Mouse (Mus musculus): Measurements from ENCODE around the gene Lsmem1.

Gene Lsmem1

GRCm38 (mm10) chr12:40199302-40199701, at the start of gene Lsmem1:
Lsmem1 (minus strand) TSS chr12:40199490.
- peak in 1 of 2 experiments; percentile 40 for DNase-seq (ENCODE audit: low spot score in 2 of 2)

GRCm38 (mm10) chr12:40248454-40249180, 49.3 kb upstream of the Lsmem1 start, which contains the start of gene Ifrd1:
Ifrd1 (minus strand) TSS chr12:40248504.
- no peak for DNase-seq (ENCODE audit: low spot score in 2 of 2)

GRCm38 (mm10) chr12:40247976-40248375, 48.7 kb upstream of the Lsmem1 start:
- no peak for DNase-seq (ENCODE audit: low spot score in 2 of 2)

DNA sequence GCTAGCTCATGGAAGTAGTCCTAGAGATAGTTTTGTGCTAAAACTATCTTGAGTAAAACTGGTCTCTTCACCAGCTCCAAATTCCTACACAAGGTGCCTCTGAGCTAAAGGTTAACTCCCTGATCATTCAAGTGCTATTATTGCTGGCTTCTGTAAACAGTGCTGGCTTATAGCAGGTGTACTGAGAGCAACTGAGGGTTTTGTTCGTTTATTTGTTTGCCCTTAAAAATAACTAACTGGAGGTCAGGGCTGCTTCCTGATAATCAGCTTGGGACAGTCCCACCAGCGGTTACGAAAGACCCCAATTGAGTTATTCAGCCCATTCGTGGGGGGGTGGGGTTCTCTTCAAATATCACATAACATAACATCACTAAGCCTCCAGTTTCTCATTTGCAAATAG, 48.1 kb upstream of the Lsmem1 start:
- DNase-seq (ENCODE audit: low spot score in 2 of 2): no peak

- DNase-seq (ENCODE audit: low spot score in 2 of 2): no peak
These were observed 46.2 kb upstream of the Lsmem1 start for GRCm38 (mm10) chr12:40245434-40245970.

GRCm38 (mm10) chr12:40244926-40245325, 45.6 kb upstream of the Lsmem1 start:
- no peak for DNase-seq (ENCODE audit: low spot score in 2 of 2)

GRCm38 (mm10) chr12:40243821-40244221, 44.5 kb upstream of the Lsmem1 start:
- no peak for DNase-seq (ENCODE audit: low spot score in 2 of 2)

- DNase-seq (ENCODE audit: low spot score in 2 of 2): no peak
These were observed 44.0 kb upstream of the Lsmem1 start for GRCm38 (mm10) chr12:40243241-40243640.

- DNase-seq (ENCODE audit: low spot score in 2 of 2): no peak
These were observed 39.9 kb upstream of the Lsmem1 start for GRCm38 (mm10) chr12:40239161-40239560.

DNA sequence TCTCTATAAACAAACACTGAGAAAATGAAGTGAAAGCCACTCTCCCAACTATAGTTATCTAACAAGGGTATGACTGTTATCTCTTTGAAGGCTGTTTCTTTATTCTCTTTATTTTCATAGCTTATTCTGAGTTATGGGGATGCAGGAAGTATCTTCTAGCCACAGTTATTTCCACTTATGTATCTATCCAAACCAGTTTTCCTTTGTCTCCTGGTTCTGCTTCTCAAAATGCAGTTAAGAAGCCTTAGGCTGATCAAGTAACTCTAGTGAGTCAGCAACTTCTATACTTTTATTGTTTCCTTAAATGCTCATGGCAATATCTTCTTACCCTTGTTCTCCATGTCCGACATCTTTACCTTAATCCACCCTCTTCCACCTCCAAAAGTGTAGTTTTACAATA, 32.9 kb upstream of the Lsmem1 start:
- no peak for DNase-seq (ENCODE audit: low spot score in 2 of 2)

DNA sequence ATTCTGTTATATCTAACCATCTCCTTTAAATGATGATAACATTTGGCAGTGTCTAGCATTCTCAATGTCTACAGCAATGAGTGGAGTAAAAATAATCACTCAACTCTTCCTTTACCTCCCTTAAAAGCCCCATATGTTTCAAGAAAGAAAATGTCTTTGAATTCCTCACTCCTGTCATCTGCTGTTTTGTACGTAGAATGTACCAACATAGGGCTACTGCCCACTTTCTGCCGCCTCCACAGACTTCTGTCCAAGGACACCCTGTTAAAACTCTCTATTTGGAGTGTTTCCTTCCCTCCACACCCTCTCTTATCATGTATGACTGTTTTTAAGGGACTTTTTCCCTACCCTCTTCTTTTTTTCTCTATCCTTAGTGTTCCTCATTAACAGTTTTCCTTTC, 32.3 kb upstream of the Lsmem1 start:
- DNase-seq (ENCODE audit: low spot score in 2 of 2): peak in 1 of 2 experiments; percentile 55

DNA sequence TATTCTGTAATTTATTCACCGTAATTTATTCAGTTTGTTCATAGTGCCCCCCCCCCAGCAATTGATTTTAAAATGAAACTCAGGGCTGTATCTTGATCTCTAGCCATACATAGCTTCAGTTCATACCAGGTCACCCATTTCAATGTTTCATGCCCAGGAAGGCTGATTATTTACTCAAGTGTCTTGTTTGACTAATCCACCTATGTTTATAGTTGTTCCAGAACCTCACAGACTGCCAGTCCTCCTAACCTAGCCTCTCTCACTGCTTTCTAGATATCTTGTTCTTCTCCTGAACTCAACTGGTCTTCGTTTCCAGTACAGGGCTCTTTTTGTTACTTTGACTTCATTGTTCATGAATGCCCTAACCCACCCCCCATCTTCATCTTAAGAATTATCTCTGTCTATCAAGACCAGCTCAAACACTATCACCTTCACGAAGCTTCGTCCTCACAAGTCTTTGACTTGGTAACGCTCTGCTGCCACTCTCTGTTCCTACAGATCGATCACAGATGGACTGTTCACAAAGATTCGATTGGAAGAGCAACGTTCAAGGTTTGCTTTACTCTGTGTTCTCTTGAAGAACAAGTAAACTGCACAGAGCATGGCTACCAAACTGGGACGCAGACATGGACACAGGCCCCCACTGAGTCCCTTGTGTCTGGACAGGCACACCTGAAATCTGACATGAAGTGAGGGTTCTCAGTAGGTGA, 25.0 kb upstream of the Lsmem1 start:
- no peak for DNase-seq (ENCODE audit: low spot score in 2 of 2)

DNA sequence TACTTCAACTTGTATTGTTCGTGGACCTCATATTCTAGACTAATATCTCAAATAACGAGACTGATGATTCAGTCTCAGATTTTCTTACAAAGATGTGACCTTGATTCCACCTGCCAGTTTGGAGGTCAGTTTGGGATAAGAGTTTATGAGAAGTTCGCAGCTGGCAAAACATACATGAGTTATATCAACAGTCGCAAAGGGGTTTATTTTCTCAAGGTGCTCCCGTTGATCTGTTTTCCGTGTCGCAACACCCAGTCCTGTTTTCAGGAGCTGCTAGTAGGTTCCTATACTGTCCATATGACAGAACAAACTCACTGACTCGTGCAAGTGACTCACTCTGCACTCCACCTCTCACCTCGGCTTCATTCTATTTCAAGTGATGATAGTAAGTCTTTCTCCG, 24.4 kb upstream of the Lsmem1 start:
- peak in 1 of 2 experiments; percentile 34 for DNase-seq (ENCODE audit: low spot score in 2 of 2)

- peak; percentile 99 for DNase-seq (ENCODE audit: low spot score in 2 of 2)
These were observed 23.9 kb upstream of the Lsmem1 start for GRCm38 (mm10) chr12:40223082-40223619.

DNA sequence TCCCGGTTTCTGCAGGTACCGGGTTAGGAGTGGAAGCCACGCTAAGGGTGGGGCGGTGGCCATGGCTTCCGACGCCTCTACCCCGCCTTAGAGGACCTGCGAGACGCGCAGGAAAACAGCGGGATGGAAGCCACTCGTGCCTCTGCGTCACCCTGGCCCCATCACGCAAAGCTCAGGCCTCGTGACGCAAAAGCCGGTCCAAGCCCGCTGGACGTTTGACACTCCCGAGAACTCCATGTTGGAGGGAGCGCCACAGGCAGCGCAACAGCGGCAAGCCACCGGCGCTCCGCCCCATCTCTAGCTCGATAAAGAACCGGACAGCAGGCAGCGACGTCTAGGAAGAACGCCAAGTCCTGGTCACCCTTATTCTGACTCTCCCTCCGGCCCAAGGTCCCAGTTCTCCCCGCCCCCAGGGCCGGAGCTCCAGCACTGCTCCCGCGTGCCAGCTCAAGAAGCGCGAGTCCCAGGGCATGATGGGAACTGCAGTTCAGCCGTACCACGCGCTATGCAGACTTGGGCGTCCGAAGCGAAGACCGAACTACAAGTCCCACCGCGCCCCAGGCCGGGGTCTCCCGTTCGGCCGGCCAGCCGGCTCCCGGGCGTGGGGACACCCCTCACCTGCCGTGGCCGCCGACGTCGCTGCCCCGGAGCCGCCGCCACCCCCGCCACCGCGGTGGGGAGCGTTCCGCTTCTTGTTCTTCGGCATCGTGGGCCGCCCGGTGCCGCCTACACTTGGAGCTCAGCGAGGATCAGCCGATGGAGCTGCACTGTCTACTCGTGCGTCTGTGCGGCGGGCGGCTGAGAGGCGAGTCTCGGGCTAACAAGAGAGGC, 23.2 kb upstream of the Lsmem1 start:
- DNase-seq (ENCODE audit: low spot score in 2 of 2): peak; percentile 92 to 97

- DNase-seq (ENCODE audit: low spot score in 2 of 2): no peak
These were observed 22.3 kb upstream of the Lsmem1 start for GRCm38 (mm10) chr12:40221611-40222010.

- no peak for DNase-seq (ENCODE audit: low spot score in 2 of 2)
These were observed 21.6 kb upstream of the Lsmem1 start for GRCm38 (mm10) chr12:40220896-40221295.

- DNase-seq (ENCODE audit: low spot score in 2 of 2): no peak
These were observed 20.8 kb upstream of the Lsmem1 start for GRCm38 (mm10) chr12:40220001-40220570.

DNA sequence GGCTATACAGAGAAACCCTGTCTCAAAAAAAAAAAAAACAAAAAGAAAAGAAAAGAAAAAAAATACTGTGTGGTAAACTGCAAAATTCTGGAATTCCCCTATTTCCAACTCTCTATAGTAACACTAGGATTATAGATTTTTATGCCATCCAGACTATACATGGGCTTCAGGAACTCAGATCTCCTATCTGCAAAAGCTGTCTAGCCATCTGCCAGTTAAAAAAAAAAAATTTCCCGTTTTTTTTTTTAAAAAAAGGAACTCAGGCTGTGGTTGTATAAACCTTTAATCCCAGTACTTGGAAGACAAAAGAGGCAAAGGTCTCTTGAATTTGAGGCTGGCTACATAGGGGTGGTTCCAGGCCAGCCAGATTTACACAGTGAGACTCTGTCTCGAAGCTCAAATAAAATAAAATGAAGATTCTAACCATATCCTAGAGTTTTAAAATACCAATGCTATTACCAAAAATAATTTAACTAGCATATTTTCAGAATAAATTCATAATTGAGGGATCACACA, 19.2 kb upstream of the Lsmem1 start:
- DNase-seq (ENCODE audit: low spot score in 2 of 2): no peak

GRCm38 (mm10) chr12:40217776-40218175, 18.5 kb upstream of the Lsmem1 start:
- DNase-seq (ENCODE audit: low spot score in 2 of 2): no peak
